Mouse (Mus musculus) liver, embryonic 14.5 days (tissue): ENCODE results near the gene Arl5c. TPM values are rescaled to one million over a fixed set of nuclear protein-coding genes. Genes with fewer than 3 reads are reported as not detected.

Experiments used
- ATAC-seq: fragments of 200-750 bp; cut with Nextera tagmentation; 2 replicates; pipeline ENCODE4 v1.8.0; 2017; ENCODE audit warnings: moderate number of reproducible peaks, mild to moderate bottlenecking, moderate library complexity; ENCODE audit not compliant: insufficient read depth
- DNase-seq, 3 experiments: peaks; one replicate each; pipeline ENCODE4 v3.0.0-alpha.2; 2012 to 2013; ENCODE audit warnings: low read depth in 3 of 3, low spot score in 3 of 3
- H3K27ac ChIP-seq: fragments of 300-500 bp; sonication (generic); 2 replicates; pipeline ENCODE4 v1.5.1; 2014; ENCODE audit warnings: moderate library complexity, mild to moderate bottlenecking, control low read depth, inconsistent platforms
- H3K27me3 ChIP-seq: fragments of 300-500 bp; sonication (generic); 2 replicates; pipeline ENCODE4 v1.6.1; 2014; ENCODE audit warnings: mild to moderate bottlenecking, low read length, moderate library complexity; ENCODE audit not compliant: control insufficient read depth, insufficient read depth
- H3K36me3 ChIP-seq: fragments of 300-500 bp; sonication (generic); replicated peaks from 2 replicates; pipeline ENCODE4 v1.6.1; 2014; ENCODE audit warnings: low read depth; ENCODE audit not compliant: control insufficient read depth, insufficient read depth
- H3K4me1 ChIP-seq, 2 experiments: fragments of 200-500 bp in 1 of 2; fragments of 300-500 bp in 1 of 2; sonication (generic) in 1 of 2; replicated peaks; 2 replicates each; pipeline ENCODE4 v1.6.1; 2012 to 2014; ENCODE audit warnings: antibody characterized with exemption in 1 of 2, inconsistent platforms in 1 of 2, low read length in 1 of 2; ENCODE audit not compliant: control insufficient read depth in 2 of 2, insufficient read depth in 2 of 2
- H3K4me2 ChIP-seq: fragments of 300-500 bp; sonication (generic); 2 replicates; pipeline ENCODE4 v1.6.1; 2014; ENCODE audit warnings: low read depth, mild to moderate bottlenecking, control low read depth, moderate library complexity
- H3K4me3 ChIP-seq, 2 experiments: fragments of 200-500 bp in 1 of 2; fragments of 300-500 bp in 1 of 2; sonication (generic) in 1 of 2; 2 replicates each; pipeline ENCODE4 v1.5.1; 2012 to 2014; ENCODE audit warnings: low read depth in 2 of 2, low read length in 2 of 2, mild to moderate bottlenecking in 2 of 2, control low read depth in 1 of 2, inconsistent platforms in 1 of 2, moderate library complexity in 1 of 2; ENCODE audit not compliant: insufficient read depth in 1 of 2
- H3K9ac ChIP-seq: fragments of 300-500 bp; sonication (generic); replicated peaks from 2 replicates; pipeline ENCODE4 v1.6.1; 2014; ENCODE audit warnings: mild to moderate bottlenecking, control low read depth, moderate library complexity
- H3K9me3 ChIP-seq: fragments of 300-500 bp; sonication (generic); 2 replicates; pipeline ENCODE4 v1.6.1; 2016; ENCODE audit warnings: low read length, mixed read lengths; ENCODE audit not compliant: control insufficient read depth
- CTCF ChIP-seq: IDR thresholded peaks from 2 replicates; pipeline ENCODE4 v1.5.1; 2016; ENCODE audit warnings: antibody characterized with exemption, low read depth, control low read depth
- EP300 ChIP-seq: IDR thresholded peaks from 2 replicates; pipeline ENCODE4 v1.6.1; 2016; ENCODE audit warnings: antibody characterized with exemption, low read depth
- WGBS: fragments of 180-500 bp; shearing (Covaris S2); extraction: QIAGEN DNeasy Blood & Tissue Kit; methylation state at CpG from one replicate; pipeline ENCODE4 v1.1.7; 2014; ENCODE audit not compliant: insufficient replicate concordance; 5-methylcytosine and 5-hydroxymethylcytosine counted together
- polyA plus RNA-seq, 2 experiments: library from polyadenylated mRNA; depleted of rRNA in 1 of 2; stranded (reverse) in 1 of 2; unstranded in 1 of 2; fragments of >200 nt; fragmentation: Nextera tagmentation in 1 of 2; extraction: Ambion mirVana in 1 of 2; gene quantifications; 2 replicates each; pipeline versions ENCODE4 v1.2.1 to v1.2.3; 2012 to 2014

The Arl5c gene
- polyA plus RNA-seq, 2 experiments, result 2.2 to 6.4 TPM

- DNase-seq, result no peak
These were observed 37.2 kb downstream of the Arl5c start for GRCm38 (mm10) chr11:97958641-97959299.

GRCm38 (mm10) chr11:97956905-97957560 is 38.9 kb downstream of the Arl5c start:
- Histone ChIP-seq H3K4me3 (no peak overlapping the region), H3K27ac (no peak overlapping the region), H3K9ac (no peak overlapping the region), H3K4me2 (no peak overlapping the region), H3K36me3 (no peaks in the 10 kb centered on the region), H3K9me3 (no peaks in the 10 kb centered on the region), H3K4me1 (peaks cover 2 to 5% of the 10 kb centered on the region in 2 experiments; a peak in 1 of 4 replicates), H3K27me3 (no peaks in the 10 kb centered on the region)
- TF ChIP-seq CTCF (no peak), EP300 (no peak)
- ATAC-seq, result no peak
- no peak for DNase-seq
- 68% methylated on average over 6 of the region's 6 CpGs for WGBS

More at GRCm38 (mm10) chr11:97958641-97959299, 37.2 kb downstream of the Arl5c start:
- H3K9ac ChIP-seq, result no peak overlapping the region
- H3K27me3 ChIP-seq, result no peaks in the 10 kb centered on the region
- ATAC-seq, result no peak
- H3K36me3 ChIP-seq, result no peaks in the 10 kb centered on the region
- H3K9me3 ChIP-seq, result no peaks in the 10 kb centered on the region
- no peak overlapping the region for H3K27ac ChIP-seq
- H3K4me1 ChIP-seq, result peaks cover 0 to 5% of the 10 kb centered on the region in 2 experiments; a peak in 1 of 4 replicates
- H3K4me3 ChIP-seq, result no peak overlapping the region
- WGBS, result 54% methylated on average over 7 of the region's 7 CpGs
- TF ChIP-seq CTCF (no peak), EP300 (no peak)
- no peak overlapping the region for H3K4me2 ChIP-seq

- Histone ChIP-seq H3K9me3 (no peaks in the 10 kb centered on the region), H3K27me3 (no peaks in the 10 kb centered on the region), H3K9ac (no peak overlapping the region), H3K27ac (no peak overlapping the region), H3K4me3 (no peak overlapping the region), H3K4me1 (peaks cover 2 to 5% of the 10 kb centered on the region in 2 experiments; a peak in 1 of 4 replicates), H3K36me3 (no peaks in the 10 kb centered on the region), H3K4me2 (no peak overlapping the region)
- DNase-seq, result no peak
- no peak for ATAC-seq
- WGBS, result 62% methylated on average over 4 of the region's 4 CpGs
- TF ChIP-seq CTCF, result no peak
- TF ChIP-seq EP300, result no peak
These were observed 40.1 kb downstream of the Arl5c start for GRCm38 (mm10) chr11:97955915-97956314.

- 52% methylated on average over 9 of the region's 9 CpGs for WGBS
- TF ChIP-seq EP300, result no peak
- TF ChIP-seq CTCF, result no peak
- Histone ChIP-seq H3K4me3 (no peak overlapping the region), H3K9me3 (no peaks in the 10 kb centered on the region), H3K4me2 (no peak overlapping the region), H3K9ac (no peak overlapping the region), H3K36me3 (no peaks in the 10 kb centered on the region), H3K4me1 (peaks cover 2 to 5% of the 10 kb centered on the region in 2 experiments; a peak in 2 of 4 replicates), H3K27me3 (no peaks in the 10 kb centered on the region), H3K27ac (no peak overlapping the region)
- ATAC-seq (no peak), DNase-seq (no peak)
These were observed 40.7 kb downstream of the Arl5c start for GRCm38 (mm10) chr11:97955146-97955902.
